Comparison of ENCODE assay signal across 8 mouse cellular contexts in genomic region chr1:74294733-74295455, GRCm38 (mm10). TPM values are rescaled to one million over a fixed set of nuclear protein-coding genes. Genes with fewer than 3 reads are reported as not detected.
DNase-seq lines count a peak whose midpoint lies in the region; ATAC-seq lines count a peak whose summit lies in the region.

No protein-coding gene starts in this region.

- no peaks in the 10 kb centered on the region for H3K27me3 ChIP-seq in embryonic facial prominence, embryonic 12.5 days
- H3K27me3 ChIP-seq in hindbrain, embryonic 14.5 days (ENCODE audit: control insufficient read depth, insufficient read depth, low read length): no peaks in the 10 kb centered on the region
- no peaks in the 10 kb centered on the region for H3K27me3 ChIP-seq in midbrain, embryonic 16.5 days (ENCODE audit: control insufficient read depth, insufficient read depth, low read depth, low read length)

- H3K36me3 ChIP-seq in embryonic facial prominence, embryonic 12.5 days: peaks cover 29% of the 10 kb centered on the region
- H3K36me3 ChIP-seq in hindbrain, embryonic 14.5 days (replicated peaks; ENCODE audit: control insufficient read depth, insufficient read depth): peaks cover 23% of the 10 kb centered on the region
- no peaks in the 10 kb centered on the region; the same call in 1 of the 2 replicates for H3K36me3 ChIP-seq in midbrain, embryonic 16.5 days (ENCODE audit: control insufficient read depth, insufficient read depth, low read length)

- no peak overlapping the region for H3K4me3 ChIP-seq in embryonic facial prominence, embryonic 12.5 days
- no peak overlapping the region for H3K4me3 ChIP-seq in hindbrain, embryonic 14.5 days (replicated peaks; ENCODE audit: low read length)
- H3K4me3 ChIP-seq in midbrain, embryonic 16.5 days (ENCODE audit: low read depth, low read length): no peak overlapping the region

- 0 out of 2 replicates have a peak, but pooled peaks have one; percentile 1 for ATAC-seq in embryonic facial prominence, embryonic 12.5 days (ENCODE audit: insufficient number of reproducible peaks, insufficient read depth, low FRiP score, low TSS enrichment)
- no peak for ATAC-seq in hindbrain, embryonic 14.5 days (ENCODE audit: low FRiP score)
- 0 out of 2 replicates have a peak, but pooled peaks have one; percentile 8 for ATAC-seq in midbrain, embryonic 16.5 days

- peak; percentile 1 for DNase-seq in kidney, adult 9 months
- no peak for DNase-seq in kidney, adult 8-10 months
- no peak for DNase-seq in hindbrain, embryonic 14.5 days (ENCODE audit: low spot score)
- no peak for DNase-seq in urinary bladder, postnatal 25 days (ENCODE audit: low spot score)
- no peak for DNase-seq in layer of hippocampus, postnatal 14 days (ENCODE audit: low spot score in 2 of 2)
- no peak for DNase-seq in spleen, adult 12 weeks (ENCODE audit: low spot score)

- no peaks in the 10 kb centered on the region for H3K9me3 ChIP-seq in embryonic facial prominence, embryonic 12.5 days
- no peaks in the 10 kb centered on the region for H3K9me3 ChIP-seq in hindbrain, embryonic 14.5 days (ENCODE audit: control insufficient read depth, low read length)
- no peaks in the 10 kb centered on the region for H3K9me3 ChIP-seq in midbrain, embryonic 16.5 days (replicated peaks; ENCODE audit: control insufficient read depth, low read length, poor library complexity, severe bottlenecking)

- peaks cover 26% of the 10 kb centered on the region for H3K4me1 ChIP-seq in embryonic facial prominence, embryonic 12.5 days
- H3K4me1 ChIP-seq in hindbrain, embryonic 14.5 days (replicated peaks; ENCODE audit: control insufficient read depth, insufficient read depth, low read length): peaks cover 13% of the 10 kb centered on the region; the same call in 1 of the 2 replicates
- H3K4me1 ChIP-seq in midbrain, embryonic 16.5 days (ENCODE audit: control insufficient read depth, insufficient read depth, low read length): peaks cover 8% of the 10 kb centered on the region; the same call in 1 of the 2 replicates

- peak overlapping the region; percentile 28; the same call in 1 of the 2 replicates for H3K4me2 ChIP-seq in embryonic facial prominence, embryonic 12.5 days (replicated peaks)
- peak overlapping the region; percentile 22 for H3K4me2 ChIP-seq in hindbrain, embryonic 14.5 days (replicated peaks)
- no peak overlapping the region for H3K4me2 ChIP-seq in midbrain, embryonic 16.5 days (ENCODE audit: low read length)

- peak overlapping the region; percentile 91 for H3K27ac ChIP-seq in embryonic facial prominence, embryonic 12.5 days
- peak overlapping the region; percentile 80 for H3K27ac ChIP-seq in hindbrain, embryonic 14.5 days
- peak overlapping the region; percentile 73 for H3K27ac ChIP-seq in midbrain, embryonic 16.5 days (ENCODE audit: low read length)

- WGBS in embryonic facial prominence, embryonic 12.5 days: 90% methylated on average over 6 of the region's 6 CpGs
- WGBS in hindbrain, embryonic 14.5 days: 94% methylated on average over 6 of the region's 6 CpGs
- 86% methylated on average over 6 of the region's 6 CpGs for WGBS in midbrain, embryonic 16.5 days

- no peak overlapping the region for H3K9ac ChIP-seq in embryonic facial prominence, embryonic 12.5 days
- peak overlapping the region; percentile 17; the same call in 1 of the 2 replicates for H3K9ac ChIP-seq in hindbrain, embryonic 14.5 days
- no peak overlapping the region for H3K9ac ChIP-seq in midbrain, embryonic 16.5 days (ENCODE audit: low read depth, low read length)

RNA-seq across cellular contexts. Expression of gene Pnkd, which starts 10.2 kb away (rescaled TPM):
- polyA plus RNA-seq in embryonic facial prominence, embryonic 12.5 days (2016; fragmentation: Nextera tagmentation; extraction: Ambion mirVana): 106 TPM in 2 replicates
- 146 and 149 TPM in 2 replicates for polyA plus RNA-seq in hindbrain, embryonic 14.5 days (2014; fragmentation: Nextera tagmentation; extraction: Ambion mirVana)
- 117 and 125 TPM in 2 replicates for polyA plus RNA-seq in midbrain, embryonic 16.5 days (2015; fragmentation: Nextera tagmentation; extraction: Ambion mirVana)
- 100 to 1,000 TPM; 143 to 157 TPM for total RNA-seq in layer of hippocampus, postnatal 14 days (2021)

RNA-seq across cellular contexts. Expression of gene Aamp, which starts 10.4 kb away (rescaled TPM):
- 211 and 213 TPM in 2 replicates for polyA plus RNA-seq in embryonic facial prominence, embryonic 12.5 days (2016; fragmentation: Nextera tagmentation; extraction: Ambion mirVana)
- polyA plus RNA-seq in hindbrain, embryonic 14.5 days (2014; fragmentation: Nextera tagmentation; extraction: Ambion mirVana): 188 and 201 TPM in 2 replicates
- 205 and 212 TPM in 2 replicates for polyA plus RNA-seq in midbrain, embryonic 16.5 days (2015; fragmentation: Nextera tagmentation; extraction: Ambion mirVana)
- 100 to 1,000 TPM; 143 to 145 TPM for total RNA-seq in layer of hippocampus, postnatal 14 days (2021)

RNA-seq across cellular contexts. Expression of gene Tmbim1, which starts 10.5 kb away (rescaled TPM):
- 18.4 and 20.1 TPM in 2 replicates for polyA plus RNA-seq in embryonic facial prominence, embryonic 12.5 days (2016; fragmentation: Nextera tagmentation; extraction: Ambion mirVana)
- 8.0 TPM in 2 replicates for polyA plus RNA-seq in hindbrain, embryonic 14.5 days (2014; fragmentation: Nextera tagmentation; extraction: Ambion mirVana)
- 6.2 and 8.4 TPM in 2 replicates for polyA plus RNA-seq in midbrain, embryonic 16.5 days (2015; fragmentation: Nextera tagmentation; extraction: Ambion mirVana)
- 10 to 100 TPM; 19.5 to 19.7 TPM for total RNA-seq in layer of hippocampus, postnatal 14 days (2021)

RNA-seq across cellular contexts. Expression of gene Gpbar1, which starts 16.5 kb away (rescaled TPM):
- polyA plus RNA-seq in embryonic facial prominence, embryonic 12.5 days (2016; fragmentation: Nextera tagmentation; extraction: Ambion mirVana): not detected in 2 replicates
- polyA plus RNA-seq in hindbrain, embryonic 14.5 days (2014; fragmentation: Nextera tagmentation; extraction: Ambion mirVana): 0.19 TPM in 1 of 2 replicates, not detected in the other
- polyA plus RNA-seq in midbrain, embryonic 16.5 days (2015; fragmentation: Nextera tagmentation; extraction: Ambion mirVana): 0.20 and 0.34 TPM in 2 replicates
- not detected for total RNA-seq in layer of hippocampus, postnatal 14 days (2021)

RNA-seq across cellular contexts. Expression of gene Arpc2, which starts 59.0 kb away (rescaled TPM):
- 378 and 381 TPM in 2 replicates for polyA plus RNA-seq in embryonic facial prominence, embryonic 12.5 days (2016; fragmentation: Nextera tagmentation; extraction: Ambion mirVana)
- 324 and 329 TPM in 2 replicates for polyA plus RNA-seq in hindbrain, embryonic 14.5 days (2014; fragmentation: Nextera tagmentation; extraction: Ambion mirVana)
- 434 and 444 TPM in 2 replicates for polyA plus RNA-seq in midbrain, embryonic 16.5 days (2015; fragmentation: Nextera tagmentation; extraction: Ambion mirVana)
- 100 to 1,000 TPM; 344 to 348 TPM for total RNA-seq in layer of hippocampus, postnatal 14 days (2021)
